Mouse (Mus musculus) lung, embryonic 14.5 days (tissue): ENCODE measurements around the gene Serpina1a. TPM values are rescaled to one million over a fixed set of nuclear protein-coding genes. Genes with fewer than 3 reads are reported as not detected.
"Not testable (repeated sequence)": the region's sequence is repeated elsewhere in the genome, so short reads cannot be mapped to it uniquely, and the experiment has no call there.

Experiments
- ATAC-seq: fragments of 200-750 bp; cut with Nextera tagmentation; 2 replicates; pipeline ENCODE4 v1.8.0; 2017; ENCODE audit warnings: mild to moderate bottlenecking, moderate TSS enrichment, moderate library complexity; ENCODE audit not compliant: insufficient read depth
- DNase-seq: peaks from one replicate; pipeline ENCODE4 v3.0.0-alpha.2; 2015
- H3K27ac ChIP-seq: fragments of 300-500 bp; sonication (generic); 2 replicates; pipeline ENCODE4 v1.5.1; 2014; ENCODE audit warnings: low read depth, mild to moderate bottlenecking, moderate library complexity
- H3K27me3 ChIP-seq: fragments of 300-500 bp; sonication (generic); 2 replicates; pipeline ENCODE4 v1.6.1; 2014; ENCODE audit warnings: low read length, control low read depth; ENCODE audit not compliant: insufficient read depth
- H3K36me3 ChIP-seq: fragments of 300-500 bp; sonication (generic); 2 replicates; pipeline ENCODE4 v1.6.1; 2014; ENCODE audit warnings: control low read depth; ENCODE audit not compliant: insufficient read depth
- H3K4me1 ChIP-seq: fragments of 300-500 bp; sonication (generic); 2 replicates; pipeline ENCODE4 v1.6.1; 2014; ENCODE audit warnings: antibody characterized with exemption, control low read depth; ENCODE audit not compliant: insufficient read depth
- H3K4me2 ChIP-seq: fragments of 300-500 bp; sonication (generic); 2 replicates; pipeline ENCODE4 v1.6.1; 2014; ENCODE audit warnings: mild to moderate bottlenecking
- H3K4me3 ChIP-seq: fragments of 300-500 bp; sonication (generic); 2 replicates; pipeline ENCODE4 v1.5.1; 2014; ENCODE audit warnings: low read depth, low read length
- H3K9ac ChIP-seq: fragments of 300-500 bp; sonication (generic); 2 replicates; pipeline ENCODE4 v1.6.1; 2014
- H3K9me3 ChIP-seq: fragments of 300-500 bp; sonication (generic); 2 replicates; pipeline ENCODE4 v1.6.1; 2016; ENCODE audit warnings: low read depth, low read length, control low read depth
- WGBS: fragments of 180-500 bp; shearing (Covaris S2); extraction: QIAGEN DNeasy Blood & Tissue Kit; methylation state at CpG from one replicate; pipeline ENCODE4 v1.1.7; 2014; 5-methylcytosine and 5-hydroxymethylcytosine counted together
- polyA plus RNA-seq: library from polyadenylated mRNA; unstranded; fragments of >200 nt; fragmentation: Nextera tagmentation; extraction: Ambion mirVana; gene quantifications from 2 replicates; pipeline ENCODE4 v1.2.1, GENCODE M21; 2014

The Serpina1a gene
- polyA plus RNA-seq, 1 experiment from 2014 or later = 0.24 TPM

DNA sequence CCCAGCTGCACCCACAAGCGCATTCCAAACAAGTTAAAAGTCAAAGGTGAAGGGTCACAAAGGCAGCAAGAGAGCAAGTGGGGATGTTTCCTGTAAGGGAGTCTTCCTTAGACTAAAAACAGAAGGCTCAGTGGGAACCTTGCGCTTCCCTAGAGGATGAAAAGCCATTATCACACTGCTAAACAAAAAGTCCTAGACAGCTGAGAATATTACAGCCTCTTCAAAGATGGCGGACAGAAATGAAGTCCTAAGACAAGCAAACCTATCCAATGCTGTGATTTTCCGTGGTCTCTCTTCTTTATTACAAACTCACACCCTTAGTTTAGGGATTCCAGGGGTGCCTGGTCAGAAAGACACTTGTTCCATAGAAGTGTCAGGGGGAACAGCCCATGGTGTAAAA lies 33.1 kb downstream of the Serpina1a start, which contains the start of gene Serpina1b:
TSS of gene Serpina1b (minus strand) at position 101 of the 400 bp plus-strand sequence.
- not testable (repeated sequence) for H3K27ac ChIP-seq, H3K9ac ChIP-seq, H3K4me1 ChIP-seq, ATAC-seq, H3K27me3 ChIP-seq, H3K36me3 ChIP-seq, H3K4me2 ChIP-seq, H3K4me3 ChIP-seq, H3K9me3 ChIP-seq, DNase-seq
- WGBS = 76% methylated on average over 4 of the region's 4 CpGs

DNA sequence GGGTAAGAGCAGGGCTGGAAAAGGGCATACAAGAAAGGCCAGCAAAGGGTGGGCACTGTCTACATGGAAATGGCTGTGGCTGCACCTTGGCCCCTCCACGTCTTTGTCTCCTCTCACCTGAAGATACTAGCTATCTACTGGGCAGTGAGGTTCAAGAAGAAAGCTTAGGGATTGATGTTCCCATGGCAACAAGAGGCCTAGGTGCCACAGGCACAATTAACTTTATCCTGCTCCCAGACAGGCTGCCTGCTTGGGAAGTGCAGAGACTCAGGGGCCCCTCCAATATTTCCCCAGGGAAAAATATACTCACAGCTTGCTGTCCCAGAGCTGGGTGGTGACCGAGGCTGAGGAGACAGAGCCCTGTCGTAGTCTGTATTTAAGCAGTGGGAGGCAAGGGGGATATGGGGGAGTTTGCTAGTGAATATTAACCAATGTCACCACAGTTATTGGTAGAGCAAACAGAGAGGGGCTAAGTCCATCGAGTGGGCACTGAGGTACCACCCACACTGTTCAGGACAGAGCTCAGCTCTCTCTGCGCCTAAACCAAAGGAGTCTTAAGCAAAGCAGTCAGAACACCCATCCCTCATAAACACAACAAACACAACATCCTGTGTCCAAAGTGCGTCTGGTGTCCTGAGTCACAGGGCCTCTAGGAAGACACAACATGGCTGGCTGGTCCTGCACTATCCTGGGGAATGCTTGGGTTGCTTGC lies 35.5 kb downstream of the Serpina1a start:
- not testable (repeated sequence) for H3K27ac ChIP-seq, H3K4me2 ChIP-seq

DNA sequence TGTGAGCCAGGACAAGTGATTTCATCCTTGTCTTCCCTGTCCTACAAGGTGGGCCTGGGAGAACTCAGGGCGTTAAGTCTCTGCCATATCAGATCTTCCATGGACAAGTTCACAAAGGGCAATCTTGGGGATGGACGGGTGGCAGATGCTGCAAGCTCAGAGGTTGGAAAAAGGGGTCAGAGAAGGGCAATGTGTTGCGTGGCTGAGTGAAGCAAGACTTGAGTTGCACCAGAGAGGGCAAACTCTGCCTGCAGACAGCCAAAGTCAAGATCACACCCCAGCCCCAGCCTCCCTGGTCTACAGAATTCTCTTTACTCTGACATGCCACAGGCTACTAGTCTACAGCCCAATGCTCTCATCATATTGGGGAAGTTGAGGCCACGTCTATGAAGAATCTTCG lies 39.5 kb downstream of the Serpina1a start:
- H3K36me3 ChIP-seq, H3K27ac ChIP-seq, H3K4me1 ChIP-seq, H3K9me3 ChIP-seq, DNase-seq, ATAC-seq, H3K27me3 ChIP-seq, H3K4me2 ChIP-seq, H3K4me3 ChIP-seq, H3K9ac ChIP-seq: not testable (repeated sequence)
- WGBS = 72% methylated on average over 5 of the region's 5 CpGs

More for the DNA sequence above, 35.5 kb downstream of the Serpina1a start:
- ATAC-seq, H3K4me1 ChIP-seq, H3K27me3 ChIP-seq, DNase-seq, H3K9me3 ChIP-seq, H3K36me3 ChIP-seq, H3K9ac ChIP-seq, H3K4me3 ChIP-seq: not testable (repeated sequence)
- 74% methylated on average over 6 of the region's 6 CpGs for WGBS

Other genes with a start within 250 kb of the Serpina1a start
- gene Serpina10, start 232.1 kb downstream of the Serpina1a start, polyA plus RNA-seq = 0.08 TPM in 1 of 2 replicates, not detected in the other
- gene Serpina6, start 206.3 kb downstream of the Serpina1a start, polyA plus RNA-seq = 0.27 and 1.3 TPM in 2 replicates
- not detected in 2 replicates for gene Serpina16, start 187.4 kb downstream of the Serpina1a start, polyA plus RNA-seq
- gene Serpina1f, start 168.0 kb downstream of the Serpina1a start, polyA plus RNA-seq = not detected in 2 replicates
- not detected in 2 replicates for gene Serpina1d, start 90.0 kb downstream of the Serpina1a start, polyA plus RNA-seq
- gene Serpina1b, start 33.2 kb downstream of the Serpina1a start, polyA plus RNA-seq = 0.39 TPM in 1 of 2 replicates, not detected in the other
- not detected in 2 replicates for gene Serpina1c, start 41.3 kb upstream of the Serpina1a start, polyA plus RNA-seq
- gene Serpina1e, start 95.4 kb upstream of the Serpina1a start, polyA plus RNA-seq = 0.16 TPM in 1 of 2 replicates, not detected in the other
- gene Serpina11, start 126.4 kb upstream of the Serpina1a start, polyA plus RNA-seq = not detected in 2 replicates
- gene Serpina9, start 150.2 kb upstream of the Serpina1a start, polyA plus RNA-seq = not detected in 2 replicates
- gene Serpina12, start 180.9 kb upstream of the Serpina1a start, polyA plus RNA-seq = not detected in 2 replicates
- not detected in 2 replicates for gene Serpina5, start 237.6 kb upstream of the Serpina1a start, polyA plus RNA-seq
- gene Serpina3a, start 249.2 kb upstream of the Serpina1a start, polyA plus RNA-seq = not detected in 2 replicates